Mouse (Mus musculus) layer of hippocampus, adult 8-10 months (tissue): Measurements from ENCODE around the gene Hspd1. TPM values are rescaled to one million over a fixed set of nuclear protein-coding genes. Genes with fewer than 3 reads are reported as not detected.
A peak's percentile ranks its signal among the peaks of the same experiment; 100 is the strongest.
"Not testable (repeated sequence)": the region's sequence is repeated elsewhere in the genome, so short reads cannot be mapped to it uniquely, and the experiment has no call there.

ENCODE experiments used
- DNase-seq, 2 experiments: peaks; one replicate each; pipeline ENCODE4 v3.0.0; 2022; ENCODE audit warnings: low spot score in 2 of 2
- total RNA-seq, 4 experiments: library from RNA; stranded (reverse); gene quantifications; 2 replicates each; pipeline ENCODE4 v1.2.4; 2022

The Hspd1 gene
- 100 to 1,000 TPM; 155 to 181 (median 164) TPM for total RNA-seq

GRCm38 (mm10) chr1:55087932-55088610 lies at the start of gene Hspd1, which contains the start of gene Hspe1:
Gene Hspd1 (minus strand): TSS chr1:55088243.
Gene Hspe1 (plus strand): TSS chr1:55088132.
- DNase-seq, result peak; percentile 98

DNA sequence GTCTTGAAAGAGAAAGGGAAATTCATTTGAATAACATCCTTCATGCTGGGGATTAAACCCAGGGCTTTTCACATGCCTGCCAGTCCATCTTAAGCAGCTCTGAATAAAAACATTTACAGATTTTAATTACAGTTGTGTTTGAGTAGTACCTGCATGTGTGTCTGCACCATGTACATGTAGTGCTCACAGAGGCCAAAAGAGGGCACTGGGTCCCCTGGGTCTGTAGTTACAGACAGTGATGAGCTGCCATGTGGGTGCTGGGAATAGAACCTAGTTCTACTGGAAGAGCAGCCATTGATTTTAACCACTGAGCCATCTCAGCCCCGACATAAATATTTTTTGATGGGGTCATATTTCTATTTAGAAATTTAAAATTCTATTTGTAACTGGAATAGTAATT lies 47.8 kb upstream of the Hspd1 start:
- DNase-seq, result no peak

- DNase-seq, result no peak
These were observed 46.3 kb upstream of the Hspd1 start for GRCm38 (mm10) chr1:55134301-55134700.

- no peak for DNase-seq
These were observed 45.1 kb upstream of the Hspd1 start for GRCm38 (mm10) chr1:55133173-55133572.

DNA sequence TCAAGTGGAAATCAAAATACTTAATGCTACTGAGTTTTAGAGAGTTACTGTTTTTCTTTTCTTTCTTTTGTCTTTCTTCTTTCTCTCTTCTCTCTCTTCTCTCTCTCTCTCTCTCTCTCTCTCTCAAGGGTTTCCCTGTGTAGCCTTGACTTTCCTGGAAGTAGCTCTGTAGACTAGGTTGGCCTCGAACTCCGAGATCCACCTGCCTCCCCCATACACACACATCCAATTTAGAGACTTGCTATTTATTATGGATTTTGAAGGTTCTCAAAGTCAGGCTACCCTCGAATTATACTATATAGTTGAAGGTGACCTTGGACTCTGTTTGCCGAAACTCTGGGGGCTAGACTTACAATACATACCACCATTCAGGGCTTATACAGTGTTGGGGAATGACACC lies 44.3 kb upstream of the Hspd1 start:
- no peak for DNase-seq

DNA sequence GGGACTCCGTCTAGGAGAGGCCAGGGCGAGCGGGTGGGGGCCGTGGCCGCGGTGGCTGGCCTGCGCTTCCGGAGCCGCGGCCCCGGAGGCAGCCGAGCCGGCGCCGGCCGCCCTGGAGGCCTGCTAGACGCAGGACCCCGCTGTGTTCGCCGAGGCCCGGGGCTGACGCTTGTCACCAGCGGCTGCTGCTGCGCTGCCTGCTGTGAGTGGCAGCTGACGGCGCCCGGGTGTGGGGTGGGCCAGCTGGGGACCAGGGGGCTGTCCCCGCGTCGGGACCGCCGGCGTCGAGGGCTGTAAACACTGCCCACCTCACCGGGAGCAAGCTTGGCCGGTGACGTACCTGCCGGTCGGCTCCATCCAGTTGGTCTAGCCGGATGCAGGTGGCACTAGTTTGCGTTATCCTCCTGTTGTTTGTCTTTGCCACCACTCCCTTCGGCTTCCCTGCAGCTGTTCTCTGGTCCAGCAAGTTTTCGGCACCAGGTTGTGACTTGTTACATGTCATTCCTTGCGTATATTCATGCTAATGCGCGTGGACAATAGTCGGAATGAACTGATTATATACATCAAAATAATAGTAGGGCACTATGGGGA lies 43.5 kb upstream of the Hspd1 start:
- DNase-seq, result peak in 1 of 2 experiments; percentile 39

DNA sequence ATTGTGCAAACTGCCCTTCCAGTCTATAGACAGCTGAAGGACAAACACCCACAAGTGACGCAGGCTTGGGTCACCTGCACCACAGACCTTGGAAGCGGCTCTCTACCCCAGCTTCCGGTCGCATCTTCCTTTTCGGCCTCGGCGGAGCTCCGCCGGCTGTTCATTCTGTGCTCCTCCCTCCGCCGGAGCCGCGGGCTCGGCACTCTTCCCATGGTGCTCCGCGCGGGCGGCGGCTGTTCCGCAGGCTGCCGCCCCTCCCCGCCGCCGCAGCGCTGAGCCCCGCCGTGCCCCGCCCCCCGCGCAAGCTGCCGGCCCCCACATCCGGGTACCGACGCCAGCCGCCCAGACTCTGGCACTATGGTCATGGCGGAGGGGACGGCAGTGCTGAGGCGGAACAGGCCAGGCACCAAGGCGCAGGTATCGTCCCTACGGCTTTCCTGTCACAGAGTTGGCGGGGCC lies 42.9 kb upstream of the Hspd1 start, which contains the start of gene Mob4:
Gene Mob4, plus strand, starts transcription at position 289 of the 459 bp plus-strand sequence.
- peak; percentile 72 to 85 for DNase-seq

DNA sequence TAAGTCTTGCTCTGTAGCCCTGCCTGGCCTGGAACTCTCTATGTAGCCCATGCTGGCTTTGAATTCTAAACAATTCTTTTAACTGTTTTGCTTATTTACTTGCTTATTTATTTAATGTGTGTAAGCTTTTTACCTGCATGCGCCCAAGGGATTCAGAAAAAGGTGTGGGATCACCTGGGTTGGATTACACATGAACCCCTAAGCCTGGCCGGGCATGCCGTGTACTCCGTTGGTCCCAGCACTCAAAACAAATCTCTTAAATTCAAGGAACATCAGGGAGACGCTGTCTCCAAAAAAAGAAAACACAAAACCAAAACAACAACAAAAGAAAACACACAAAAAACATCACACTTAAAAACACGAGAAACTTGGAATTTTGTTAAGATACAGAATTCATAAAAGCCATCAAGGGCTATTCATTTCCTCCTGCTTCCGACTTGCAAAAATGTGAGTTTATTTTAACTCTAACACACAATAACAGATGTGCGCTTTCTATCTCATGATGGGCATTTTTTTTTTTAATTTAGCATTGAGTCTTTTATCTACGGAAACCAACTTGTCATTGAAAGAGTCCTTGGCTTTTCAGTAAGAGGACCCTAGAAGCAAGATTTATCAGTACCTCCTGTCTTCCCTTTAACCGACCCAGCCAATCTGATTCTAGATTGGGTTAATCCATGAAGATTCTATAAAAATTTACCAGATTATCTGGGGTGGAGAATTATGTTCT lies 42.3 kb upstream of the Hspd1 start:
- no peak for DNase-seq

GRCm38 (mm10) chr1:55129716-55130115 lies 41.7 kb upstream of the Hspd1 start:
- DNase-seq, result no peak

DNA sequence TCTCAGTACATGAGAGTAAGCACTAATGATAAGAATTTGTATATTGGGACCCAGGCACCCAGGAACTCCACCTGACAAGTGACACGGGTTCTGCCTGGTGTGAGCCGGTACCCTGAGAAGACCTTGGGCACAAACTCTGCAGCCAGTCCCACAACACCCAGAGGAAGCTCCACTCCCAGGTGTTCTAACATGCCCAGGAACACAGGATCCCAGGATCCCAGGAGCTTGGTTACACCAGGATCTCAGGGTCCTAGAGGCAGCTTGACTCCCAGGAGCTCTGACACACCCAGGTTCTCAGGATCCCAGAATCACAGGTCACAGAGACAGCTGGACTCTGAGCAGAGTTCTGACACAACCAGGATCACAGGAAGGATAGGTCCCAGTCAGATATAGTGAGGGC lies 36.1 kb upstream of the Hspd1 start:
- DNase-seq, result not testable (repeated sequence)

DNA sequence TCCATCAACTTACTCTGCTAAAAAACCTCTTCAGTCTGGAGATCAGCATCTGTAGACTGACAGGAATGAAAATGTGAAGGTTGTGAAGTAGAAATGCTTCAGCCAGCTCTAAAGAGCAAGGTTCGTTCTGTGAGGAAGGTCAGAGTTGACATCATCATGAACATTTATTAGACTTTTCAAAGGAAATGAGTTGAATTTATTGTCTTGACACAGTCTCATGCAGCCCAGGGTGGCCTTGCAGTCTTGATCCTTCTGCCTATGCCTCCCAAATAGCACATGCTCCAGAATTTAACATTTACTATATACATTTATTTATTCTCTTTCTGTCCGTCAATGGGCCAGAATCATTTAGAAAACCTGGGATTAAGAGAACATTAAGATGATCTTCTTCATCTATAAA lies 35.5 kb upstream of the Hspd1 start:
- DNase-seq, result no peak

DNA sequence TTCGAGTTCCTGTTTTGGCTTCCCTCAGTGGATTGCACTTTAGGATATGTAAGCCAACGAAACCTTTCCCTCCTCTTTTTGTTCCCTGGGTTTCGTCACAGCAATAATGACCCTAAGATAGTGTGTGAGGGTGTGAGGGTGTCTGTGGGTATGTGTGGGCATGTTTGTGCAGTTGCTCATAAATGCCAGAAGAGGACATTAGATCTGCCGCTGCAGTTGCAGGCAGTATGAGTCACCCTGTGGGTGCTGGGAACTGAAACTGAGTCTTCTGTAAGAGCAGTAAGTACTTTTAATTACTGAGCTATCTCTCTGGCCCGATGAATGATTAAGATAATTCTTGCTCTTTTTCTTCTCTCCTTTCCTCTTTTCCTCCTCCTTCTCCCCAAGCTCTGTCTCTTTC lies 35.0 kb upstream of the Hspd1 start:
- DNase-seq, result no peak

DNA sequence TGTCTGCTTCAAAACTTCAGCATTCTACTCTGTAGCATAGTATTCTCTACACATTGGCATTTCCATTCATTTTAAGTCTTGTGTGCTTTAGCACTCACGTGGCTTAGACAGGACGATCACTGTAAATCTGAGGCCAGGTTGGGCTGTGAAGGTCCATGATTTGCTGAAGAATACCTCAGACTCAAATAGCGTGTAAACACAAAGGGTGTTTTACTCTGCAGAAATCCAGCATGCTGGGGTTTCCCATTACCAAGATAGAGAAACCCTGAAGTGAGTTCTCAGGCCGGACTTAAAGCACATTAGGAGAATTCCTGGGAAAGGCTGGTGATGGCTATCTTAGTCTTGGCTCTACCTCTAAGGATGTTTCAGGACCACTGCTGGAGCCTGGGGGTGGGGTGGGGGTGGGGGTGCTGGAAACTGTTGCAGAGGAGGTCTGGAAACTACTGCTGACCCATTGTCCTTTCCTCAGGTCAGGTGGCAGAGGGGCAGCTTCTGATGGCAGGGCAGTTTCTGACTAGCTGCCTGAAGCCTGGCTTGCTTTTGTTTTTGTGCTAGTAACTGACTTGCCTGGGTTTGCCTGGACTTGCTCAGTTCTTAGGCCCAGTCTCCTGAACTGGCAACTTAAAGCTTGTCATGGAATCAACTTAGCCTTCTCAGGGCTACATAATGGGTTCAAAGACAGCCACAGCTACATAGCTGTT lies 21.2 kb upstream of the Hspd1 start:
- no peak for DNase-seq

DNA sequence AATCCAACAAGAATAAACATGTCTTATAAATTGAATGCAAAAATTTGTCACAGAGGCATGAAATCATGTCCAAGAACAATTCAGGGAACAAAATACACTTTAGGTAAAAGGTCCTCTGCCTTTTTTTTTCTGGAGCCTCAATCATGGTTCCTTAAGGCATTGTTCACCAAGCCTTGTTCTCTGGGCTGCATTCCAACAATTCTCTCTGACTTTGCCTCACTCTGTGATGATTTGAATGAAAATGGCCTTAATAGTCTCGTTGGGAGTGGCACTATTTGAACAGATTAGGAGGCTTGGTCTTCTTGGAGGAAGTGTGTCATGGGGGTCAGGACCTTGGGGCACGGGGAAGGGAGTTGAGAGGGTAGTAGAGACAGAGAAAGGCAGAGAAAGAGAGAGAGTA lies 20.4 kb upstream of the Hspd1 start:
- no peak for DNase-seq

- no peak for DNase-seq
These were observed 19.6 kb upstream of the Hspd1 start for GRCm38 (mm10) chr1:55107644-55108043.

DNA sequence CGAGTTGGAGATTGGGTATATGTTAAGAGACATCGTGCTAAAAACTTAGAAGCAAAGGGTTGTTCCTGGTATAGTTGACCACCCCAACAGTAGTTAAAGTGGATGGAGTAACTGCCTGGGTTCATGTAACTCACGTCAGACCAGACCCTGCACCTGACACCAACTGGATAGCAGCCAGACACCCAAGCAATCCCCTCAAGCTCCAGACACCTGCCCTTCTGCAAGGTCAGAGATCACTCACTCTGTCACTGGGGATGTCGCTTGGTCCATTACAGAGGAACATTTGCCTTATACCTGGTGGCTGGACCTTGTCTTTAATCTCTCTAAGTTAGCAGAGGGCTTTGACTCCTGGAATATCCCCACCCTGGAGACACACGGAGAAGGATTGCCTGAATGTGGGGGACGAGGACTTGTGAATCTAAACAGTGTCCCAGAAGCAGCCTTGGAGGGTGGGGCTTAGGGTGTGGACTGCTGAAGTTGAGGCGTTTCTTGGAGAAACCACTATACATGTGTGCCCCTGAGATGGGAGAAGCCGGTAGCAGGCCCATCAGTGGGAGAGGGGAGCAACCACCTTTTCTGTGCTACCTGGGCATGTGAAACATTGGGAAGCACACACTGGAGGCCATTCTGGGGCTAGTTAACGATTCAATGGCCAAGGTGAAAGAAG lies 19.0 kb upstream of the Hspd1 start:
- no peak for DNase-seq

- DNase-seq, result no peak
These were observed 4.4 kb upstream of the Hspd1 start for GRCm38 (mm10) chr1:55092469-55092868.

DNA sequence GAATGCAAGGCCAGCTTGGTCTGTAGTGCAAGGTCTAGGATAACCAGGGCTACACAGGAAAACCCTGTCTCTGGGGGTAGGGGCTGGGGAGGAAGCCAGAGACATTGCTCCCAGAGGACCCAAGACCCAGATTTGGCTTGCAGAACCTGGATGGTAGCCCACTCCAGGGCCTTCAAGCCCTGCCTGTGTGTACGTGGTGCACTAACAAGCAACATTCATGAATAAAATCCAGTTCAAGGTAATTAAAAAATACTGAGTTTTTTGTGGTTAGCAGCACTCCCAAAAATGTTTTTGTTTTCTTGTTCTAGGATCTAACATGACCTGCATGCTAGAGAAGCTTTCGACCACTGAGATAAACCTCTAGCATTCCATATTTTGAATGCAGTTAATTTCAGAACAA lies 4.0 kb upstream of the Hspd1 start:
- no peak for DNase-seq

DNA sequence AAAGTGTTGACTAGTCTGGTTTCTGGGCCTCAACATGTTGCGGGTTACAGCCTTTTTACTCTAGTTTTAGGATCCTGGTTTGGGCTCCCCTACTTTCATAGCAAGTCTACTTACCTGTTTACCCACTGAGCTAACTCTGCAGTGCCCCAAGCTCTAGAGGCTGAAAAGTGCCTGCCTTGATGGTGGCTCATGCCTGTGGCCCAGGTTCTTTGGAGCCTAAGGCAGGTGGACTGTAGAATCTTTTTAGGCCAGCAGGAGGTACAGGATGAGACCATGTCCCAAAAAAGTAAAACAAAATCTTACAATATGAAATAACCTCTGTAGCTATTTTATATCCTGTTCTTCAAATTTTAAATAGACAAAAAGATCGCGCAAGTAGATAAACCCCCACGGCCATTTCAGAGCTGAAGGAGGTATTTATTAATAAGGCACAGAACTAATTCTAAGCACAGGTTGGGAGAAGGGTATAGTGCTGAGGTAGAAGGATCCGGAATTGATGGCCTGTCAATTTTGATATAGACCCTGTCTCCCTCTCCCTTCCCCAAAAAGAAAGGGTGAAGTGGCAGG lies 1.5 kb upstream of the Hspd1 start:
- no peak for DNase-seq

- no peak for DNase-seq
These were observed 811 bp upstream of the Hspd1 start for GRCm38 (mm10) chr1:55088611-55089497.
